Mouse (Mus musculus): ENCODE measurements around the gene Nck2.

DNA sequence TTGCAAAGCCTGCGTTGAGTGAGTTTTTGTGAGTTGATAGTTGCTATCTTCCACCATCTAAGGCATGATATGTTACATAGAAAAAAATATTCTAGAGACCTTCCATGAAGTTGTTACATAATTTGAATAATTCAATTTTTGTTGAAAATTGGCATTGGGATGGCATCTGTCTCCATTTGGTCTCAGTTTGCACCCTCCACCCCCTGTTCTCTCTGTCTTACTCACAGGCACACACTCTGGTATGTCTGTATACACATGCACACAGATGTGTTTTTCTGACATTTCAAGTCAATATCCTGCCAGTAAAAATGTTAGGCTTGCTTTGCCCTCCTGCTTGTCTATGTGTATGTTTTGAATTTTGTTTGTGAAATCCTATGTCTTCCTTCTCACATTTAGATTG lies 84.7 kb downstream of the Nck2 start:
- TF ChIP-seq MAX (IDR thresholded peaks at IDR 0.05; ENCODE audit: low read depth) (no peak), POLR2A (IDR thresholded peaks at IDR 0.05; ENCODE audit: insufficient read length, low read depth) (no peak), E2F4 (IDR thresholded peaks at IDR 0.05; ENCODE audit: insufficient read depth) (no peak), MYOG (IDR thresholded peaks at IDR 0.05; ENCODE audit: control insufficient read depth in 1 of 3, insufficient read depth in 1 of 3, insufficient read length in 2 of 3, low read depth in 2 of 3) (no peak), TCF12 (IDR thresholded peaks at IDR 0.05; ENCODE audit: insufficient read depth, poor library complexity, severe bottlenecking) (no peak), USF1 (IDR thresholded peaks at IDR 0.05; ENCODE audit: low read depth) (no peak), REST (IDR thresholded peaks at IDR 0.05; ENCODE audit: insufficient read depth, insufficient read length) (no peak), MYOD1 (IDR thresholded peaks at IDR 0.05; ENCODE audit: control insufficient read depth in 1 of 3, insufficient read length in 2 of 3, low read depth in 2 of 3) (no peak), POLR2AphosphoS2 (IDR thresholded peaks at IDR 0.05; ENCODE audit: insufficient read length, low read depth) (no peak), CEBPB (IDR thresholded peaks at IDR 0.05; ENCODE audit: insufficient read depth, poor library complexity, severe bottlenecking) (no peak), SRF (IDR thresholded peaks at IDR 0.05; ENCODE audit: control insufficient read depth, insufficient read length, low read depth) (no peak)

All from myocyte (in vitro differentiated cells).